Mouse (Mus musculus) forebrain, embryonic 14.5 days (tissue): ENCODE results near the gene Atp6v1a. TPM values are rescaled to one million over a fixed set of nuclear protein-coding genes. Genes with fewer than 3 reads are reported as not detected.
A peak's percentile ranks its signal among the peaks of the same experiment; 100 is the strongest.

Source experiments
- ATAC-seq: fragments of 200-750 bp; cut with Nextera tagmentation; 2 replicates; pipeline ENCODE4 v1.8.0; 2017; ENCODE audit warnings: mild to moderate bottlenecking, moderate library complexity
- DNase-seq: peaks from one replicate; pipeline ENCODE4 v3.0.0-alpha.2; 2015; ENCODE audit warnings: low spot score
- H3K27ac ChIP-seq: fragments of 300-500 bp; sonication (generic); 2 replicates; pipeline ENCODE4 v1.5.1; 2014; ENCODE audit warnings: low read depth, mild to moderate bottlenecking, control low read depth, low read length, moderate library complexity
- H3K27me3 ChIP-seq: fragments of 300-500 bp; sonication (generic); replicated peaks from 2 replicates; pipeline ENCODE4 v1.6.1; 2014; ENCODE audit warnings: low read length, control low read depth, mixed read lengths; ENCODE audit not compliant: control insufficient read depth, insufficient read depth
- H3K36me3 ChIP-seq: fragments of 300-500 bp; sonication (generic); 2 replicates; pipeline ENCODE4 v1.6.1; 2014; ENCODE audit warnings: low read length, control low read depth; ENCODE audit not compliant: control insufficient read depth, insufficient read depth
- H3K4me1 ChIP-seq: fragments of 300-500 bp; sonication (generic); 2 replicates; pipeline ENCODE4 v1.6.1; 2014; ENCODE audit warnings: antibody characterized with exemption, low read length, control low read depth; ENCODE audit not compliant: control insufficient read depth, insufficient read depth
- H3K4me2 ChIP-seq: fragments of 300-500 bp; sonication (generic); 2 replicates; pipeline ENCODE4 v1.6.1; 2014; ENCODE audit warnings: mild to moderate bottlenecking, control low read depth, low read length
- H3K4me3 ChIP-seq: fragments of 300-500 bp; sonication (generic); 2 replicates; pipeline ENCODE4 v1.5.1; 2014; ENCODE audit warnings: low read depth, low read length, control low read depth
- H3K9ac ChIP-seq: fragments of 300-500 bp; sonication (generic); 2 replicates; pipeline ENCODE4 v1.6.1; 2014; ENCODE audit warnings: mild to moderate bottlenecking, low read length, control low read depth, moderate library complexity
- H3K9me3 ChIP-seq: fragments of 300-500 bp; sonication (generic); replicated peaks from 2 replicates; pipeline ENCODE4 v1.6.1; 2016; ENCODE audit warnings: low read length, control low read depth, mixed read lengths; ENCODE audit not compliant: control insufficient read depth
- WGBS: fragments of 180-500 bp; shearing (Covaris S2); extraction: QIAGEN DNeasy Blood & Tissue Kit; methylation state at CpG from one replicate; pipeline ENCODE4 v1.1.7; 2014; 5-methylcytosine and 5-hydroxymethylcytosine counted together
- polyA plus RNA-seq: library from polyadenylated mRNA; unstranded; fragments of >200 nt; fragmentation: Nextera tagmentation; extraction: Ambion mirVana; gene quantifications from 2 replicates; pipeline ENCODE4 v1.2.1, GENCODE M21; 2014

Atp6v1a gene
- polyA plus RNA-seq, 1 experiment from 2014 or later: 125 TPM

DNA sequence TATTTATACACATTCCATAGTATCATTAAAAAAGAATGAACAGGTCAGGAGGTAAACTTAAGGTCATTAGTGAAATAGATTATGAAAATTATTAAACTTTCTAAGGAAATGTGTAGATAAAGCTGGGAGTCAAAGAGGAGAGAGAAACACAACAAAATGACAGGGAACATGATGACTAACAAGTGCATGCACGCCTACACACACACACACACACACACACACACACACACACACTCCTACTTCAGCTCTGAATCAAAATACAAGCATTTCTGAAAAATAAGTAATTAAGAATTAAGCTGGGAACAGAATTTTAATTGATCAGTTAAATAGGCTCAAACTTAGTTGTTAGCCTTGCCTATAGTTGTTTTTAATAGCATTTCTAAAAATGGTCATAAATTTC, 14.8 kb downstream of the Atp6v1a start:
- DNase-seq (no peak), ATAC-seq (no peak)
- Histone ChIP-seq H3K4me1 (no peaks in the 10 kb centered on the region), H3K27ac (no peak overlapping the region), H3K4me3 (no peak overlapping the region), H3K4me2 (no peak overlapping the region), H3K9ac (no peak overlapping the region), H3K27me3 (no peaks in the 10 kb centered on the region), H3K36me3 (0 out of 2 replicates have a peak, but pooled peaks cover 3% of the 10 kb centered on the region), H3K9me3 (no peaks in the 10 kb centered on the region)
- 65% methylated on average over 1 of the region's 1 CpGs for WGBS

DNA sequence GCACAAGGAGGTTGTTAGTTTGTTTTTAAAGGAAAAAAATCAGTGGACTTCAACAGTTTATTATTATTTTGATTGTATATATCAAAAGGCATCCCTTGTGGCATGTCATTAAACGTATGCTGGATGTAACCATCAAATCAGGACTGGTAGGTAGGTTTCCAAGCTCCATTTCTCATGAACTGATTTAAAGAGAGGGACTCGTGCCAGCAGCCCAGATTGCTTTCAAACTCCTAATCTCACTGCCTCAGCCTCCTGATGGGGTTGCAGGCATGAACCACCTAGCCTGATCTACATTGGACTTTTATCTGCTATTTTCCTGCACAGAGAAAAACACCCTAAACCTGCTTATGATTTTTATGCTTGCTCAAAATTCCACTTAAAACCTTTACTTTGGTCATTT, 15.7 kb downstream of the Atp6v1a start:
- no peaks in the 10 kb centered on the region for H3K9me3 ChIP-seq
- no peaks in the 10 kb centered on the region for H3K4me1 ChIP-seq
- 80% methylated on average over 2 of the region's 2 CpGs for WGBS
- H3K9ac ChIP-seq: no peak overlapping the region
- H3K4me2 ChIP-seq: no peak overlapping the region
- H3K27ac ChIP-seq: no peak overlapping the region
- ATAC-seq (no peak), DNase-seq (no peak)
- H3K27me3 ChIP-seq: no peaks in the 10 kb centered on the region
- no peak overlapping the region for H3K4me3 ChIP-seq
- 0 out of 2 replicates have a peak, but pooled peaks cover 3% of the 10 kb centered on the region for H3K36me3 ChIP-seq

DNA sequence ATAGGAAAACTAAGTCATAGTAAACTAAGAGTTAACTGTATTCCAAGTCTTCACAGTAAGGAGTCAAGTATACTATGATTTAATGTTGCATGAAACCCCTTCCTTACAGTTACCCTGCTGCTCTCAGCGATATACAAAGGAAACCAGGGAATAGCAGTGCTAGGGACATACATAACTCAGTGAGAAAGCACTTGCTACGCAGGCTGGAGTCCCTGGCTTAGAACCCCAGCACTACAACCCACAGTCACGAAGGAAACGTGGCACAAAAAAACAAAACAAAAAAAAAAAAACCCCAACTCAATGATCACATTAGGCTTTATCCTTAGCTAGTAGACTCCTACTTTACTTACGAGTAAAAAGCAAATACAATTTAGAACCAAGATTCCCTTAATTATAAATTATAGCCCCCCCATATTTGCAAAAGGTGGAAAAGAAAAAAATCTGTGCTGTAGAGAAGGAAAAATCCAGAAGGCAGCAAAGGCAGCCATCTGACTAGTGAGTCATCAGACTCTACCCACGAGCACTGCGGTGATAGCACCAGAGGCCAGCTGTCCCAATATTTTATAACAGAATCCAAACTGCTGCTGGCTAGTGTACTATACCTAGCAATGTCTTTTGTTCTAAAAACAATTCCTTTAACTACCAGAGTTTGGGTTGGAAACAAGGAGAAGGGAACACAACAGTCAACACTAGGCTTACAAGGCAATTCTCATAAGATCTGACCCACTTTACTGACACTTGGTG, 16.4 kb downstream of the Atp6v1a start:
- H3K4me3 ChIP-seq: no peak overlapping the region
- no peak overlapping the region for H3K27ac ChIP-seq
- H3K9me3 ChIP-seq: no peaks in the 10 kb centered on the region
- no peak overlapping the region for H3K4me2 ChIP-seq
- H3K27me3 ChIP-seq: no peaks in the 10 kb centered on the region
- peaks cover 3% of the 10 kb centered on the region; the same call in 1 of the 2 replicates for H3K36me3 ChIP-seq
- H3K9ac ChIP-seq: no peak overlapping the region
- 81% methylated on average over 7 of the region's 7 CpGs for WGBS
- ATAC-seq (peak; percentile 54; the same call in 1 of the 2 replicates), DNase-seq (no peak)
- H3K4me1 ChIP-seq: no peaks in the 10 kb centered on the region

DNA sequence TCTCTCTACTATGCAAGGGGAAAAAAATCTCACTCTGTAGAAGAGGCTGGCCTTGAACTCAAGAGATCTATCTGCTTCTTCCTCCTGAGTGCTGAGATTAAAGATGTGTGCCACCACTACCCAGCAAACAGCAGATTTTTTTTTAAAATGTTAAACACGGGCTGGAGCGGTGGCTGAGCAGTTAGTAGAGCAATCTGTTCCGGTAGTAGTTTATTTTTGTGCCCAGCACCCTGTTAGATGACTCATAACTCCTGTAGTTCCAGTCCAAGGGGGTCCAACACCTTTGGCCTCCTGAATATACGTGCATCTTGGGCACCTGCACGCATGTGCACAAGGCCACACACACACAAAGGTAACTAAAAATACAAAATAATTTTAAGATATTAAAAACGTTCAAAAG, 16.9 kb downstream of the Atp6v1a start:
- H3K27ac ChIP-seq: no peak overlapping the region
- H3K36me3 ChIP-seq: peaks cover 3% of the 10 kb centered on the region; the same call in 1 of the 2 replicates
- DNase-seq (no peak), ATAC-seq (no peak)
- no peak overlapping the region for H3K4me2 ChIP-seq
- no peaks in the 10 kb centered on the region for H3K27me3 ChIP-seq
- no peaks in the 10 kb centered on the region for H3K4me1 ChIP-seq
- WGBS: 92% methylated on average over 6 of the region's 6 CpGs
- H3K9ac ChIP-seq: no peak overlapping the region
- no peaks in the 10 kb centered on the region for H3K9me3 ChIP-seq
- H3K4me3 ChIP-seq: no peak overlapping the region

DNA sequence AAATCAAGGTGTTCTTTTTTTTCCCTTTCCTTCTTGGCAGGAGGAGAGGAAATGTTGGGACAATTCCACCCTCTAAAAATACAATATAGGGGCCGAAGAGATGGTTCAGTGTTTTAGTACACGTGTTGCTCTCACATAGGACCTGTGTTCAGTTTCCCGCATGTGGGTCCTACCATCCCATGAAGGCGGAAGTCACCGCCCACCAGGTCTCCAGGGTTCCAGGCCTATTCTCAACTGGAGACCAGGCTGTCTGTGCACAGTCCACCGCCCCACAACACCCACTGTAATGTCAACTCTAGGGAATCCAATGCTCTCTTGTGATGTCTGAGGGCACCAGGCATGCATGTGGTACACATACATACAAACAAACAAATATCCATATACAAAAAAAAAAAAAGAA, 17.4 kb downstream of the Atp6v1a start:
- H3K9me3 ChIP-seq: no peaks in the 10 kb centered on the region
- DNase-seq (no peak), ATAC-seq (no peak)
- H3K27me3 ChIP-seq: no peaks in the 10 kb centered on the region
- H3K36me3 ChIP-seq: peaks cover 3% of the 10 kb centered on the region; the same call in 1 of the 2 replicates
- no peak overlapping the region for H3K4me2 ChIP-seq
- 89% methylated on average over 6 of the region's 6 CpGs for WGBS
- no peak overlapping the region for H3K9ac ChIP-seq
- no peak overlapping the region for H3K27ac ChIP-seq
- no peak overlapping the region for H3K4me3 ChIP-seq
- H3K4me1 ChIP-seq: no peaks in the 10 kb centered on the region

DNA sequence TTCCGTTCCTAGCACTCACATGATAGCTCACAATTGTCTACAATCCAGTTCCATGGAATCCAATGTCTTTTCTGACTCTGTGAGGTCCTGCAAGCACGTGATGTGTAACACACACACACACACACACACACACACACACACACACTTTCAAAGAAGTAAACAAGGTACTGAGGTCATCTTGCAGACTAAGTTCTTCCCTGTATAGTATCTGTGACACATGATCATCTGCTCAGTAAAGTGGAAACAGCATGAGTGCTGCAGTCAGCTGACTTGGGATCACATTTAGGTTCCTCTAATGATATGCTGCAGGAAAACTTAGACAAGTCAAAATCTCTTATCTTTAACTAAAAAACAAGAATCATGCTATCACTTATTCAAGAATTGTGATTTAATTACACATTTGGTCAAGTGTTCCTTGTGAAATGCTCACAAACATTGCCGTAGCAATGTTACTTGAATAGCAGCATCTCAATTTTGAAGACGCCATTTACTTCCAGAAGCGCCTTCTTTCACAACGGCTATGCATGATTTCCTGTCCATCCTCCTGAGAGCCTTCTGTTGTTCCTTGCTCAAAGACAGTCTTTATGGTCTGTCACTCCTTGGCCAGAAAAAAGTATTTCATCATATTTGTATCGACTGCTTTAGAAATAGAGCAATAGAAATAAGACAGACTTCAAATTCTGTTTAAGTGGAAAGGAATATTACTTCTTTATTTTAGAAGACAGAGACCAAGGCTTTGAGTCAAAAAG, 19.6 kb downstream of the Atp6v1a start:
- no peak overlapping the region for H3K27ac ChIP-seq
- H3K27me3 ChIP-seq: no peaks in the 10 kb centered on the region
- WGBS: 92% methylated on average over 7 of the region's 7 CpGs
- no peak overlapping the region for H3K9ac ChIP-seq
- peaks cover 16% of the 10 kb centered on the region for H3K36me3 ChIP-seq
- no peak for ATAC-seq
- no peak overlapping the region for H3K4me3 ChIP-seq
- H3K4me1 ChIP-seq: no peaks in the 10 kb centered on the region
- no peak for DNase-seq
- no peak overlapping the region for H3K4me2 ChIP-seq
- no peaks in the 10 kb centered on the region for H3K9me3 ChIP-seq

DNA sequence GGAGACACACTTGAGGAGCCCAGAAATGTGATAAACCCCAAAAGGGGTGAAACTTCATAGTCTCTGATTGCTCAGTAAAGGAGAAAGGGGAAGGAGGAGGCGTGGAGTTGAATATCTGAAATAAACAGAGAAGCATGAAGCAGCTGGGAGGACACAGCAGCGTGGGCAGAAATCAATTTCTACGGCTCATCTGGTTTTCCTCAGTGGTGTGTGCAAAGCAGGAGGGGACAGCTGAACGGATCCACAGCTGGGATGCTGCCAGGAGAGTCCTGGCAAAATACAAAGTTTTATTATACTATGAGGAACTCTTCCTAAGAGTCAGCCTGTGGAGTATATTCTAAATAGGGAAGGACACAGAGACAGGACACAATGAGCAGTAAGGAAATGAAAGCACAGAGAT, 30.5 kb downstream of the Atp6v1a start:
- Histone ChIP-seq H3K36me3 (peaks cover 65% of the 10 kb centered on the region), H3K4me2 (no peak overlapping the region), H3K4me3 (no peak overlapping the region), H3K27me3 (no peaks in the 10 kb centered on the region), H3K9ac (no peak overlapping the region), H3K9me3 (no peaks in the 10 kb centered on the region), H3K4me1 (no peaks in the 10 kb centered on the region), H3K27ac (no peak overlapping the region)
- WGBS: 94% methylated on average over 4 of the region's 4 CpGs
- DNase-seq (no peak), ATAC-seq (no peak)

DNA sequence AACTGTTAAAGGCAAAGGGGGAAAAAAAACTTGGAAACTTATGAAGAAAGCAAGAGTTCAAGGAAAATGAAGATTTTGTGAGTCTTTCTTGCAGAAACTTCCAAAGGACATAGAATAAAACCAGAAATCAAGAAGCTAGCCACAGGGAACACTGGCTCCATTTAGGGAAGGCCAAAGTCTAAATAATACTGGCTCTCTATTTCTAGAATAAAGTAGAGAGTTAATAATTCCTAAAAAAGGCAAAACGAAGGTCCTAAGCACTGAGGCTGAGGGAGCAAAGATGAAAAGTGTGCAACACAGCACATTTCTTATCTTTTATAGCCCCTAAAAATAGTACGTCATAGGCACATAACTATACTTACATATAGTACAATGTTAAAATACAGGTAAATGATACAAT, 34.3 kb downstream of the Atp6v1a start:
- ATAC-seq (no peak), DNase-seq (no peak)
- Histone ChIP-seq H3K4me3 (no peak overlapping the region), H3K9ac (no peak overlapping the region), H3K27me3 (no peaks in the 10 kb centered on the region), H3K4me2 (no peak overlapping the region), H3K4me1 (no peaks in the 10 kb centered on the region), H3K36me3 (peaks cover 81% of the 10 kb centered on the region), H3K27ac (no peak overlapping the region), H3K9me3 (no peaks in the 10 kb centered on the region)
- 97% methylated on average over 2 of the region's 2 CpGs for WGBS
